Mouse (Mus musculus): ENCODE measurements at regions not wholly inside any gene's neighbourhood (a gene's known extent, or its start where the extent isn't known, plus 50 kb on each side); places are given as distances from the start of the nearest gene placed in this dataset.

- in situ Hi-C loops (cut with MboI, MseI): no loop called here
These were observed 358.7 kb downstream of the Dnajb9 start for GRCm38 (mm10) chr12:43851264-43852009.

GRCm38 (mm10) chr12:43843907-43844537, 366.1 kb downstream of the Dnajb9 start:
- in situ Hi-C loops (cut with MboI, MseI): no loop called here

GRCm38 (mm10) chr12:43831976-43832375, 378.1 kb downstream of the Dnajb9 start:
- in situ Hi-C loops (cut with MboI, MseI): no loop called here

GRCm38 (mm10) chr12:43828641-43829040, 381.5 kb downstream of the Dnajb9 start:
- in situ Hi-C loops (cut with MboI, MseI): no loop called here

GRCm38 (mm10) chr12:43827901-43828300, 382.2 kb downstream of the Dnajb9 start:
- in situ Hi-C loops (cut with MboI, MseI): no loop called here

GRCm38 (mm10) chr12:43827296-43827695, 382.8 kb downstream of the Dnajb9 start:
- in situ Hi-C loops (cut with MboI, MseI): no loop called here

GRCm38 (mm10) chr12:43813559-43813958, 396.6 kb downstream of the Dnajb9 start:
- in situ Hi-C loops (cut with MboI, MseI): no loop called here

GRCm38 (mm10) chr12:43772766-43773165, 437.4 kb downstream of the Dnajb9 start:
- in situ Hi-C loops (cut with MboI, MseI): no loop called here

- in situ Hi-C loops (cut with MboI, MseI): no loop called here
These were observed 448.0 kb downstream of the Dnajb9 start for GRCm38 (mm10) chr12:43762151-43762550.

Measured in T-helper 2 cell (primary cell).